In the genomic region with DNA sequence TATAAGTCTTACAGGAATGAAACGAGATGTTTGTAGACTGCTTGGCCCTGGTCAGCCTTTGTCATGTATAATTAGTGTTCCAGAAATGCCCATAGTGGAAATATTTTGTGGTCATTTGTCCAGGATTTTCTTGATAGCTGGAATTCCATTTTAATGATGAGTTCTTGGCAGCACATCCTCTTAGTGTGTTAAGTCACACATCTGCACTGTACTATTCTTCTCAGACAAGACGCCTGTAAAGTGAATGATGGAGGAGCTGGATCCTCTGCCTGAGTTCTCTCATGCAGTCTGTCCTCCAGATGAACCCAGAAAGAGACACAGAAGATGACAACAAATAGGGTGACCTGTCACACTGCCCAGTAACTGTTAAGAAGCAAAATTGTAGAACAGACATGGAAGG, we compare ENCODE assay signal across 25 mouse cellular contexts. TPM values are rescaled to one million over a fixed set of nuclear protein-coding genes. Genes with fewer than 3 reads are reported as not detected.
DNase-seq lines count a peak whose midpoint lies in the region; ATAC-seq and TF ChIP-seq lines count a peak whose summit lies in the region.
"Had no signal": no experiment of that assay in that cellular context is flagged by ENCODE, and none has a peak within 500 bp of the region (broad histone marks: within the 10 kb centered on the region; RNA-seq: fewer than 3 reads in every experiment).

No protein-coding gene starts in this region.

- no peak overlapping the region for H3K27ac ChIP-seq in kidney, embryonic 14.5 days (ENCODE audit: low read depth, low read length)
- peak overlapping the region; percentile 30 for H3K27ac ChIP-seq in midbrain, embryonic 16.5 days (ENCODE audit: low read length)
- H3K27ac ChIP-seq in midbrain, embryonic 13.5 days, result no peak overlapping the region
- H3K27ac ChIP-seq in embryonic fibroblast, embryonic 13.5 days (ENCODE audit: insufficient read depth, low read length), result peak overlapping the region; percentile 86
- H3K27ac ChIP-seq: heart, adult 2 months; heart, embryonic 13.5 days; limb, embryonic 12.5 days; midbrain, embryonic 12.5 days had no signal

- ATAC-seq in kidney, embryonic 14.5 days (ENCODE audit: low FRiP score, low TSS enrichment), result no peak
- ATAC-seq in midbrain, embryonic 16.5 days, result no peak
- no peak for ATAC-seq in midbrain, embryonic 13.5 days
- no peak for ATAC-seq in megakaryocyte-erythroid progenitor cell, adult 5-6 weeks (replicated peaks; ENCODE audit: low FRiP score, low TSS enrichment, poor library complexity, severe bottlenecking)
- ATAC-seq: inflammation-experienced regulatory T-cells, adult 6 months; liver, postnatal 0 days; lung, postnatal 0 days had no signal

- H3K27me3 ChIP-seq in kidney, embryonic 14.5 days (ENCODE audit: control insufficient read depth, insufficient read depth, low read length), result no peaks in the 10 kb centered on the region
- H3K27me3 ChIP-seq in midbrain, embryonic 16.5 days (ENCODE audit: control insufficient read depth, insufficient read depth, low read depth, low read length), result no peaks in the 10 kb centered on the region
- no peaks in the 10 kb centered on the region for H3K27me3 ChIP-seq in midbrain, embryonic 13.5 days
- H3K27me3 ChIP-seq: embryonic facial prominence, embryonic 15.5 days; forebrain, embryonic 15.5 days; heart, embryonic 13.5 days; limb, embryonic 12.5 days; midbrain, embryonic 12.5 days had no signal

- WGBS in kidney, embryonic 14.5 days, result 81% methylated on average over 2 of the region's 2 CpGs
- 86% methylated on average over 2 of the region's 2 CpGs for WGBS in midbrain, embryonic 16.5 days
- 85% methylated on average over 2 of the region's 2 CpGs for WGBS in midbrain, embryonic 13.5 days

- H3K9ac ChIP-seq in kidney, embryonic 14.5 days (ENCODE audit: low read depth, low read length), result no peak overlapping the region
- H3K9ac ChIP-seq in midbrain, embryonic 16.5 days (ENCODE audit: low read depth, low read length), result no peak overlapping the region
- H3K9ac ChIP-seq in midbrain, embryonic 13.5 days (replicated peaks), result no peak overlapping the region
- H3K9ac ChIP-seq: embryonic facial prominence, embryonic 15.5 days; forebrain, embryonic 15.5 days; heart, embryonic 13.5 days; limb, embryonic 12.5 days; liver, postnatal 0 days; midbrain, embryonic 12.5 days had no signal

- no peak overlapping the region for H3K4me3 ChIP-seq in kidney, embryonic 14.5 days (ENCODE audit: low read length)
- no peak overlapping the region for H3K4me3 ChIP-seq in midbrain, embryonic 16.5 days (ENCODE audit: low read depth, low read length)
- H3K4me3 ChIP-seq in midbrain, embryonic 13.5 days (replicated peaks), result no peak overlapping the region
- H3K4me3 ChIP-seq in embryonic fibroblast, embryonic 13.5 days (ENCODE audit: insufficient read depth, low read length), result no peak overlapping the region
- H3K4me3 ChIP-seq: embryonic facial prominence, embryonic 15.5 days; forebrain, embryonic 15.5 days; heart, adult 2 months; heart, embryonic 13.5 days; limb, embryonic 12.5 days; midbrain, embryonic 12.5 days had no signal

- TF ChIP-seq CTCF in embryonic fibroblast, embryonic 13.5 days (IDR thresholded peaks at IDR 0.05; ENCODE audit: borderline replicate concordance, insufficient read depth, low read length), result no peak

- no peaks in the 10 kb centered on the region for H3K9me3 ChIP-seq in kidney, embryonic 14.5 days (ENCODE audit: control insufficient read depth, low read length)
- no peaks in the 10 kb centered on the region for H3K9me3 ChIP-seq in midbrain, embryonic 16.5 days (replicated peaks; ENCODE audit: control insufficient read depth, low read length, poor library complexity, severe bottlenecking)
- no peaks in the 10 kb centered on the region for H3K9me3 ChIP-seq in midbrain, embryonic 13.5 days
- H3K9me3 ChIP-seq: embryonic facial prominence, embryonic 15.5 days; forebrain, embryonic 15.5 days; heart, embryonic 13.5 days; limb, embryonic 12.5 days; midbrain, embryonic 12.5 days had no signal

- peak; percentile 71 for DNase-seq in heart, adult 11 months
- DNase-seq in heart, postnatal 10 days, result no peak
- peak; percentile 23 for DNase-seq in kidney, adult 9 months
- DNase-seq: adrenal gland, postnatal 36 days; cerebellum, adult 9-10 months; gastrocnemius, postnatal 25 days; heart, adult 2 months; kidney, adult 8-10 months; liver, postnatal 0 days; thymus, adult 18-20 months; thymus, postnatal 4 days had no signal

- no peaks in the 10 kb centered on the region for H3K4me1 ChIP-seq in kidney, embryonic 14.5 days (ENCODE audit: control insufficient read depth, insufficient read depth, low read length)
- no peaks in the 10 kb centered on the region for H3K4me1 ChIP-seq in midbrain, embryonic 16.5 days (ENCODE audit: control insufficient read depth, insufficient read depth, low read length)
- H3K4me1 ChIP-seq in midbrain, embryonic 13.5 days (replicated peaks), result 0 out of 2 replicates have a peak, but pooled peaks cover 4% of the 10 kb centered on the region
- H3K4me1 ChIP-seq in embryonic fibroblast, embryonic 13.5 days (ENCODE audit: control insufficient read depth, insufficient read depth, low read length), result peaks cover 17% of the 10 kb centered on the region
- H3K4me1 ChIP-seq: heart, embryonic 13.5 days; limb, embryonic 12.5 days; midbrain, embryonic 12.5 days had no signal

- H3K4me2 ChIP-seq in kidney, embryonic 14.5 days (replicated peaks; ENCODE audit: low read depth, low read length), result no peak overlapping the region
- no peak overlapping the region for H3K4me2 ChIP-seq in midbrain, embryonic 16.5 days (ENCODE audit: low read length)
- H3K4me2 ChIP-seq in midbrain, embryonic 13.5 days (replicated peaks), result no peak overlapping the region
- H3K4me2 ChIP-seq: embryonic facial prominence, embryonic 15.5 days; forebrain, embryonic 15.5 days; heart, embryonic 13.5 days; limb, embryonic 12.5 days; liver, embryonic 11.5 days; midbrain, embryonic 12.5 days had no signal

- intact Hi-C loops in heart, postnatal 10 days (cut with DNase I), result no loop called here

- TF ChIP-seq POLR2A in embryonic fibroblast, embryonic 13.5 days (IDR thresholded peaks at IDR 0.05; ENCODE audit: low read depth, low read length), result no peak

- H3K36me3 ChIP-seq in kidney, embryonic 14.5 days (ENCODE audit: control insufficient read depth, insufficient read depth, low read length), result no peaks in the 10 kb centered on the region
- H3K36me3 ChIP-seq in midbrain, embryonic 16.5 days (ENCODE audit: control insufficient read depth, insufficient read depth, low read length), result no peaks in the 10 kb centered on the region
- no peaks in the 10 kb centered on the region for H3K36me3 ChIP-seq in midbrain, embryonic 13.5 days
- H3K36me3 ChIP-seq: embryonic facial prominence, embryonic 15.5 days; forebrain, embryonic 15.5 days; heart, embryonic 13.5 days; limb, embryonic 12.5 days; midbrain, embryonic 12.5 days had no signal

RNA-seq across cellular contexts. Expression of gene Gm9833, which starts 38.1 kb away (rescaled TPM):
- 1 to 10 TPM; 3.3 to 3.6 TPM for total RNA-seq in heart, postnatal 10 days (2021)
- polyA plus RNA-seq in kidney, embryonic 14.5 days (2014; fragmentation: Nextera tagmentation; extraction: Ambion mirVana), result 1.4 and 4.0 TPM in 2 replicates
- polyA plus RNA-seq in midbrain, embryonic 16.5 days (2015; fragmentation: Nextera tagmentation; extraction: Ambion mirVana), result 6.7 and 8.3 TPM in 2 replicates
- polyA plus RNA-seq in midbrain, embryonic 13.5 days (2015; fragmentation: Nextera tagmentation; extraction: Ambion mirVana), result 7.3 and 8.1 TPM in 2 replicates
- polyA plus RNA-seq in embryonic fibroblast, embryonic 13.5 days (2011; ENCODE audit: insufficient read length, low read depth, missing spikeins), result 5.2 and 5.7 TPM in 2 replicates
- 1.7 and 6.6 TPM in 2 replicates for total RNA-seq in megakaryocyte-erythroid progenitor cell, adult 5-6 weeks (2014; fragmentation: Nextera tagmentation)
- total RNA-seq in megakaryocyte-erythroid progenitor cell, adult 5-6 weeks (2017), result 6.9 and 17.8 TPM in 2 replicates
- polyA plus RNA-seq: small intestine, adult 2 months had no signal

Comparison
In these comparisons a context has a peak if more than half of its experiments do, and no peak if none do; other contexts are left out.
1. DNase-seq: peak in heart, adult 11 months (single experiment) and kidney, adult 9 months (single experiment); none in heart, postnatal 10 days (0 of 2).
2. H3K27ac ChIP-seq: peak in midbrain, embryonic 16.5 days (single experiment) and embryonic fibroblast, embryonic 13.5 days (single experiment); none in kidney, embryonic 14.5 days (single experiment) and midbrain, embryonic 13.5 days (single experiment).